Mouse (Mus musculus) cerebellum, adult 2 months (tissue): ENCODE results near the gene Cabcoco1. TPM values are rescaled to one million over a fixed set of nuclear protein-coding genes. Genes with fewer than 3 reads are reported as not detected.

Source experiments
- DNase-seq, 2 experiments: peaks; one replicate each; pipeline ENCODE4 v3.0.0; 2021
- H3K27ac ChIP-seq: fragments of 200-500 bp; 2 replicates; pipeline ENCODE4 v1.5.1; 2012; ENCODE audit warnings: low read length, control low read depth, inconsistent platforms; ENCODE audit not compliant: insufficient read depth
- H3K27me3 ChIP-seq: fragments of 200-500 bp; 2 replicates; pipeline ENCODE4 v1.6.1; 2012; ENCODE audit warnings: inconsistent platforms, mild to moderate bottlenecking, low read length, moderate library complexity; ENCODE audit not compliant: control insufficient read depth, insufficient read depth
- H3K4me1 ChIP-seq: fragments of 200-500 bp; 2 replicates; pipeline ENCODE4 v1.6.1; 2011; ENCODE audit warnings: low read length; ENCODE audit not compliant: control insufficient read depth, insufficient read depth
- H3K4me3 ChIP-seq: fragments of 200-500 bp; replicated peaks from 2 replicates; pipeline ENCODE3; 2011; ENCODE audit warnings: mild to moderate bottlenecking, low read depth, low read length, control low read depth; ENCODE audit not compliant: insufficient read depth
- CTCF ChIP-seq: fragments of 200-500 bp; IDR thresholded peaks from 2 replicates; pipeline ENCODE4 v1.5.1; 2011; ENCODE audit warnings: low read depth, mild to moderate bottlenecking, control low read depth, low read length, moderate library complexity, borderline replicate concordance; ENCODE audit not compliant: insufficient read depth
- POLR2A ChIP-seq: fragments of 200-500 bp; IDR thresholded peaks from 2 replicates; pipeline ENCODE4 v1.6.1; 2011; ENCODE audit warnings: low read length, control low read depth, borderline replicate concordance; ENCODE audit not compliant: insufficient read depth
- WGBS: fragments of 180-500 bp; shearing (Covaris S2); methylation state at CpG from one replicate; pipeline ENCODE4 v1.1.7; 2018; 5-methylcytosine and 5-hydroxymethylcytosine counted together
- polyA plus RNA-seq: library from polyadenylated mRNA; depleted of rRNA; stranded (reverse); fragments of >200 nt; gene quantifications from 2 replicates; pipeline ENCODE4 v1.2.3, GENCODE M21; 2012; rRNA removed

Cabcoco1 gene
- 1.8 and 1.9 TPM in 2 replicates for polyA plus RNA-seq

DNA sequence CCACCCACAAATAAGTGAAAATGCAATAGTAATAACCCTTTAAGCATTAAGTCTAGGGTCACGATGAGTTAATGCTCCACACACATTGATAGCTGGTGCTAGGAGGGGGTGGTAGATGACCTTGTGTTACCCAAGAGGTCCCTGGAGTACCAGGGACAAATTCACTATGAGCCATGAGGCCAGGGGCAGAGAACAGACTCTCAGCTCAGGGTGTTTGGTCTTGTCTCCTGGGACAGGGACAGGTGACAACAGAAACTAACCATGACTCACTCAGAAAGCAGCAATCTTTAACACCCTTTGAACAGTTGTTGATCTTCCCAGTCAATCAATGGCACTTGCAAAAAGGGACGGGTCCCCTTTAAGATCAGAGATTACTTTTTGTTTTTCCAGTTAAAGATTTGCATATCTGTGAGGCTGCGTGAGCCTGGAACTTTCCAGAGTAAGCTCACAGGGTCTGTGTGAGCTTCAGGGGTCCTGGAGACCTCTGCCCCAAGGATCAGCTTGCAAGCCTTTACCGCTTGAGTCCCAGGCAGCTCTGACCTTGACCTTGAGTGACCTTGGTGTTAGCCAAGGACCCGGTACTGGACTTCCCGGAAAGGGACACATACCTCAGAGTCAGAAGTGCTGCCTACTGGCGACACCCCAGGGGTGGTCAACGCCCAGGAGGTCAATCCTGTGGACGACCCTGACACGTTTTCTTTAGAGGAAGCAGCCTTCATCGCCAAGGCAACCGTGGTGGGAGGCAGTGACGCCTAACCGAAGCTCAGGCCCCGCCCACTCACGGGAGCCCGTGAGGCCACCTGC lies at the start of gene Cabcoco1:
Gene Cabcoco1, minus strand, starts transcription at position 758 of the 804 bp plus-strand sequence.
- H3K27ac ChIP-seq: no peak within 1 kb of the TSS
- WGBS: 11% methylated on average over 17 of the region's 17 CpGs

DNA sequence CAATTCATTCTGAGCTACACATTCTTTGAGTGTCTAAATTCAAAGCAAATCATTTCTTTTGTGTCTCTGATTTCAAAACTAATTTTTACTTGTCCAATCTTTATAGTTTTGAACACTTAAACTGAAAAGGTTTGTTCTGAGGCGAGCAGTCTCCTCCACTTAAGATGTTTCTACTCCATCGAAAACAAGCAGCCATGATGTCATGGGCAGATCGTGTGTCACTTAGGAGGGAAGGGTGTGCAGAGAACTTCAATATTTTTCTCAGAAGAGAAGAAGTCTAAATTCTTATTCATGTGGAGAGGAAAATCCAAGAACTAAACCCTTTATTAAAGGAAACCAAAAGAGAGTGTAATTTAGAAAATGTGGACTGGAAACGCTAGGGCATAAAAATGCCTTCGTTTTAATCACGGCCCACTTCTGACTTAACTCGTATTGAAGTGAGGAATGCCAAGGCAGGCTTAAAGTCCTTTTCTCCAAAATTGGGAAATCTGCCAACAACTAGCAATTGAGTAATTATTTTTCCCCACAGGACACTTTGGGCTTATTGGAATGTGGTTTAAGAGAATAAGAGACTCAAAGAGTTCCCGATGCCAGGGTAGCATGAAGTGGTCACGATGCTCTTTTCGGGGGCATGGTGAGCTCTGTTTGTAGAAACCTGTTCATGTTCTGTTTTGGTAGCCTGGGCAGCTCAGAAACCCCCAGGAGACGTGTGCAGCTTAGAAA lies 48.0 kb upstream of the Cabcoco1 start:
- WGBS: 32% methylated on average over 11 of the region's 11 CpGs
- Histone ChIP-seq H3K27me3 (no peaks in the 10 kb centered on the region), H3K27ac (no peak overlapping the region), H3K4me3 (no peak overlapping the region), H3K4me1 (no peaks in the 10 kb centered on the region)
- DNase-seq: no peak
- TF ChIP-seq POLR2A (no peak), CTCF (no peak)

More for the DNA sequence above, at the start of gene Cabcoco1:
- peaks cover 2% of the 10 kb centered on the region; the same call in 1 of the 2 replicates for H3K4me1 ChIP-seq
- peak within 1 kb of the TSS; percentile 42 for H3K4me3 ChIP-seq
- DNase-seq: peak in 1 of 2 experiments; percentile 12
- H3K27me3 ChIP-seq: no peaks in the 10 kb centered on the region
- TF ChIP-seq POLR2A: no peak

DNA sequence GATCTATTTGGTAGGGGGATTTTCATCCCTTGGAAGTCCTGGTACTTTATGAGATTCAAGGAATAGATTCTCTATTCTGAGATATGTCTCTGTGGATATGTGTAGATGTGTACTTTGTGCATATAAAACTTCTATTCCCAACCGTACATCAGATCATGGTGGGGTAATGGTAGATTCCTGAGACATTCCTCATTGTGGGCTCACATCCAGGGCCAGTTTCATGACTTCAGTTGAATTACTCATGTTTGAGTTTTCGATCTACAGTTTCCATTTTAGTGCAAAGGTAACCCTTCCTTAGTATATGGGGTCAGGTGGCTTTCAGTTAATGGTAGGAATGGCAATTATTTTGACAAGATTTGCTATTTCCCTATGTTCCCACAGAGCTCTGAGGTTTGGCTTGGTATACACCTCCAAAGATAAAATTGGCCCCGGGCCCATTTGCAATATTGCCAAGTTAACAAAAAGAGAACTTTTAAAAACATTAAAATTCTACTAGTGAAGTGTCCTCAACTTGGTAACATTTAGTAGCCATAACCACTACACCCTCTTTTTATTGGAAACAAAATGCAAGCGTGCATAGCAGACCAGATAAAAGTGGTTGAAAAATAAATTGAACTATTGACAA lies 45.8 kb upstream of the Cabcoco1 start:
- 88% methylated on average over 4 of the region's 4 CpGs for WGBS
- H3K4me1 ChIP-seq: no peaks in the 10 kb centered on the region

DNA sequence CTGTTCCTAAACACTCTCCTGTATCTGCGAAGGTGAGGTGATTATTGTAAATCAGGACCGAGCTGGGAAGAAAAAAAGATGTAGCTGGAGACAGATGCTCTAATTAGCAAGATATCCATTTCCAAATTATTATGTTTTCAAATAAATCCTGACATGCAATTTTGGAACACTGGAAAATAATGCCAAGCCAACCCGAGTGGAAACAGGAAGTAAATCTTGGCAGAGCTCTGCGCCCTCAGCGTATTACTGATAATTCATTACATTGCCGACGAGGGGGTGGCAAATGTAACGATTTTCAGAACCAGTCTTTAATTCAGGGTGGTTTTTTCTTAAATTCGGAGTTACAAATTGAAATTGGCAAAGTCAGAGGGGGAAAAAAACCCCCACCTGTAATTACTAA lies 35.6 kb upstream of the Cabcoco1 start:
- Histone ChIP-seq H3K4me3 (no peak overlapping the region), H3K27me3 (no peaks in the 10 kb centered on the region), H3K4me1 (no peaks in the 10 kb centered on the region), H3K27ac (no peak overlapping the region)
- TF ChIP-seq CTCF (no peak), POLR2A (no peak)
- WGBS: 26% methylated on average over 9 of the region's 9 CpGs
- no peak for DNase-seq

More for the DNA sequence above, 45.8 kb upstream of the Cabcoco1 start:
- Histone ChIP-seq H3K27me3 (no peaks in the 10 kb centered on the region), H3K27ac (no peak overlapping the region), H3K4me3 (no peak overlapping the region)
- no peak for TF ChIP-seq CTCF
- TF ChIP-seq POLR2A: no peak
- DNase-seq: no peak

DNA sequence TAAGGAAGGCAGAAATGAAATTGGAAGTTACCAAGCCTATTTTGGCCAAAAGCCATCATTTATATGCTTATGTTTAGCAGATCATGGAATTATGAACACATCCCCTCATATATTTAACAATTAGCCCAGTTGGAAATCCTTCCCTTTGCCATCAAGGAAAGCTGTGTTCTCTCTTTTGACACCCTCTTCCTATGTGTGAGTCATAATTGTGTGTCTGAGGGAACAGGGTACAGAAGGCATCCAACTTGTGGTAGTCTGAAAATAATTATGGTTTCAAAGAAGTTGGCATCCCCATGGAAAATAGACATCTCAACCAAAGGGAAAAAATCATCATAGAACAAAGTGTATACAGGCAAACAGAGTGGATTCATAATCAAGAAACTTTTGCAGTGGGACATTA lies 26.5 kb upstream of the Cabcoco1 start:
- H3K27ac ChIP-seq: no peak overlapping the region
- H3K27me3 ChIP-seq: no peaks in the 10 kb centered on the region
- H3K4me1 ChIP-seq: no peaks in the 10 kb centered on the region
- TF ChIP-seq CTCF (no peak), POLR2A (no peak)
- no peak overlapping the region for H3K4me3 ChIP-seq
- DNase-seq: no peak

DNA sequence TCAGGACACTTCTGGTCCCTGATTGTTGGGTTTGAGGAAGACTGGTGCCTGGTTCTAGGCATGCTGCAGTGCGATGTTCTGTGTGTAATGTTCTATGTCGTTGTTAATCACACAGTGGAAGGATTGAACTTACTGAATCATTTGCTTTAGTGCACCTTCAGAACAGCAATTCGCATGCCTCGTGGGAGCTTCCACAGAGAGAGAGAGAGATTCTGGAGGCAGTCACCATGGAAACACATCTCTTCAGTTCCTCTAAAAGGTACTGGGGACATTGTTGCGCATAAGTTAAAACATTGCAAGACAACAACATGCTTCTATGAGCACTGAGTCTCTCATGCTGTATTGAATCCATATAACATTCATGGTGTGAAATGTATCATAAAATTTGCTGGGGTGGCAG lies 20.6 kb upstream of the Cabcoco1 start:
- Histone ChIP-seq H3K27ac (no peak overlapping the region), H3K4me3 (no peak overlapping the region), H3K27me3 (no peaks in the 10 kb centered on the region), H3K4me1 (no peaks in the 10 kb centered on the region)
- no peak for TF ChIP-seq POLR2A
- no peak for TF ChIP-seq CTCF
- WGBS: 60% methylated on average over 5 of the region's 5 CpGs
- DNase-seq: no peak

DNA sequence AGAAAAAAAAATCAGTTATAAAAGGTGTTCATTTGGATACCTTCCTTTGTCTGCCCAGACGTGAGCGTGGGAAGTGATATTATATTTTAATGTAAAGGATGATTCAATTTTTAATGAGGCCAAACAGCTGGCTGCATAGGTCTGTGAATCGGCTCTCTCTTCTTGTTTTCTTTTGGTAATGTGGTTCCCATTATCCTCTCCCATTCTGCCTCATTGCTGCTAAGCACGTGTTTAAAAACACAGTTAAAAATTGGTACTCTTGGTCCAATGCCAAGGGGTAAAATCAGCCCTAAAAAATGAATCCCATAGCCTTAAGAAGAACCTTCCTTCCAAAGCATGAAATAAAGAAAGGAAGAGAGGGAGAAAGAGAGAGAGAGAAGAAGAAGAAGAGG lies 17.1 kb upstream of the Cabcoco1 start:
- Histone ChIP-seq H3K4me1 (no peaks in the 10 kb centered on the region), H3K27me3 (no peaks in the 10 kb centered on the region), H3K27ac (no peak overlapping the region), H3K4me3 (no peak overlapping the region)
- DNase-seq: no peak
- TF ChIP-seq POLR2A (no peak), CTCF (no peak)
- WGBS: 1% methylated on average over 4 of the region's 4 CpGs
